Mouse (Mus musculus): Measurements from ENCODE around the gene Vps16. TPM values are rescaled to one million over a fixed set of nuclear protein-coding genes. Genes with fewer than 3 reads are reported as not detected.

Vps16 gene
- total RNA-seq, 2 experiments from 2014 or later = 25.1 to 29.4 TPM

Other genes starting within 250 kb of the Vps16 start
- gene Snrpb, start 244.9 kb upstream of the Vps16 start, total RNA-seq (2021) = 100 to 1,000 TPM; 141 to 159 TPM
- not detected for gene Tmc2, start 229.1 kb upstream of the Vps16 start, total RNA-seq (2021)
- 10 to 100 TPM; 35.0 to 36.9 TPM for gene Nop56, start 149.9 kb upstream of the Vps16 start, total RNA-seq (2021)
- gene Idh3b, start 139.8 kb upstream of the Vps16 start, total RNA-seq (2021) = 100 to 1,000 TPM; 678 to 685 TPM
- gene Ebf4, start 129.2 kb upstream of the Vps16 start, total RNA-seq (2021) = 1 to 10 TPM in 1 of 2 experiments, under 1 TPM in 1; 0.68 to 1.1 TPM
- 10 to 100 TPM in 1 of 2 experiments, 1 to 10 TPM in 1; 9.5 to 10.4 TPM for gene Cpxm1, start 26.8 kb upstream of the Vps16 start, total RNA-seq (2021)
- gene Gm28372, start 19.1 kb upstream of the Vps16 start, total RNA-seq (2021) = not detected
- not detected for gene 1700020A23Rik, start 19.1 kb upstream of the Vps16 start, total RNA-seq (2021)
- not detected for gene Tmem239, start 17.9 kb upstream of the Vps16 start, total RNA-seq (2021)
- 1 to 10 TPM; 4.7 to 5.5 TPM for gene Pced1a, start 362 bp downstream of the Vps16 start, total RNA-seq (2021)
- gene Ptpra, start 25.9 kb downstream of the Vps16 start, total RNA-seq (2021) = 10 to 100 TPM; 61.8 to 63.8 TPM
- gene Mrps26, start 139.4 kb downstream of the Vps16 start, total RNA-seq (2021) = 10 to 100 TPM; 64.9 to 76.1 TPM
- gene Oxt, start 151.8 kb downstream of the Vps16 start, total RNA-seq (2021) = not detected
- 1 to 10 TPM in 1 of 2 experiments, under 1 TPM in 1; 0.88 to 1.2 TPM for gene Avp, start 158.2 kb downstream of the Vps16 start, total RNA-seq (2021)
- gene Fastkd5, start 205.7 kb downstream of the Vps16 start, total RNA-seq (2021) = 1 to 10 TPM; 7.3 to 9.3 TPM
- 1 to 10 TPM; 4.2 to 4.5 TPM for gene Ubox5, start 205.7 kb downstream of the Vps16 start, total RNA-seq (2021)
- 1 to 10 TPM; 3.3 to 4.6 TPM for gene Lzts3, start 218.5 kb downstream of the Vps16 start, total RNA-seq (2021)
- gene Ddrgk1, start 240.3 kb downstream of the Vps16 start, total RNA-seq (2021) = 10 to 100 TPM; 53.3 to 62.4 TPM
- gene Itpa, start 243.3 kb downstream of the Vps16 start, total RNA-seq (2021) = 10 to 100 TPM; 19.8 to 20.2 TPM

Measured in heart, postnatal 14 days (tissue).